Mouse (Mus musculus) right cerebral cortex, postnatal 36 days (tissue): ENCODE results near the gene Enpp5.

ENCODE experiments used
- DNase-seq, 2 experiments: peaks; one replicate each; pipeline ENCODE4 v3.0.0; 2022; ENCODE audit warnings: low spot score in 2 of 2, mixed read lengths in 1 of 2

The Enpp5 gene

DNA sequence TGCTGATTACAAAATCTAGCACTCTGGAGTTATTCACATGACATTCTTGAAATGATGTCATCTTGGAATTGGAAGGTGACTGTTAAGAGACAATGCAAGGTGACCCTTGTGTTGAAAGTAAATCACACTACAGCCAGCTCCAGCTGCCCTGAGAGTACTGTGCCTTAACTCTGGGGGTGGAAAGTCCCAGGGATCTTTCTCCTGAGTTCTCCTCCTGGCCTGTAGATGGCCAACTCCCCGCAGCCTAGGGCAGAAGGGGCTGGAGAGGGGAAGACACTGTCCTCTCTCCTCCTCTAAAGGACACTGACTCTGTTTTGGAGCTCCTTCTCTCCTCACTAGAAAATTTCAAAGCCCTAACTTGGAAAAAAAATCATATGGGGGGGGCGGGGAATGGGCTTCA is 12.9 kb downstream of the Enpp5 start:
- DNase-seq, result no peak

DNA sequence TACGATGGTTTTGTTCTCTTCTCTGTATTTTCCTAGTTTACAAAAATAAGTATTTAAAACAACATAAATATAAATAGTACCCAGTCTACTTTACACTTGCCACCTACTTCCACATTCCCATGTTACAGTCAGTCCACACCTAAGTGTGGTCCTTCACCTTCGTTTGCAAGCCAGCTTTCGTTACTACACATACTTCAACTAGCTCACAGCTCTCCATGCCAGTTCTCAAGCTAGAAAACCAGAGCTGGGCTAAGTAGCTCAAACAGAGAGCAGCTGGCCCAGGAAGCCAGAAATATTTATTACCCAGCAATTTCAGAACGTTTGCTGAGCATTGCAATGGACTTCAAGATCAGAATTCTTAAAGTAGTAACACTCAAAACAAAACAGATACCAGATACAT is 21.9 kb downstream of the Enpp5 start:
- no peak for DNase-seq

DNA sequence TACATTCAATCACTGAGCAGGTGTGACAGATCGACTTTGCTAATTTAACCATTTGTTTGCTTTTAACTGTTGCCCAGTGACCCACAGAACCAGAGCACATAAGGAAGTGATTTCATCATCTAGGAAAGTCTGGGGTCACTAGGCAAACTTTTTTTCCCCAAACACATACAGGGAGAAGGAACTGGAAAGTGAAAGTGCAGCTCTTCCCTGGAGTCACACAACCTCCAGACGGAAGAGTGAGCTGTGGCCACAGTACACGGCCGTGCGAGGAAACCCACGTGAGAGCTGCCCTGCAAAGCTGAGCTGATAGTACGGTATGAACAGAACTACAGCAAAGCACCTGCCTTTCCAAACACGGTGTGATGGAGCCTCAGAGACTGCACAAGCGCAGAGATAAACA is 22.3 kb downstream of the Enpp5 start:
- no peak for DNase-seq

DNA sequence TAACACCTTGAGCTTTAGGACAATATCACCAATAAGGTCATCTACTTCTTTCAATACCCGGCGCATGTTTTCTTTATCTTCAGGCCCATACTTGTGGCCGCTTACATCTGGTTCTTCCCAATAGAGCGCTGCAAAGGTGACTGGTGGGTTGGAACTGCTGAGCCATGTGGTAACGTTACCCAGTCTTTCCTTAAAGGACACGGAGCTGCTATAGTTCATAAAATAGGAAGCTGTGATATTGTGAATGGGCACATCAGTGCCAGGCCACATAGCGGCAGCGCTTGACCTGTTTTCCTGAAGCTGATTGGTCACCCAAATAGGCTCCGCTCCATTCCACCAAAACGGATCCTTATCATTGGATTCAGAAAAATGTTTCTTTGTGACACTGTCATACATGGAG is 23.3 kb downstream of the Enpp5 start:
- DNase-seq, result no peak

DNA sequence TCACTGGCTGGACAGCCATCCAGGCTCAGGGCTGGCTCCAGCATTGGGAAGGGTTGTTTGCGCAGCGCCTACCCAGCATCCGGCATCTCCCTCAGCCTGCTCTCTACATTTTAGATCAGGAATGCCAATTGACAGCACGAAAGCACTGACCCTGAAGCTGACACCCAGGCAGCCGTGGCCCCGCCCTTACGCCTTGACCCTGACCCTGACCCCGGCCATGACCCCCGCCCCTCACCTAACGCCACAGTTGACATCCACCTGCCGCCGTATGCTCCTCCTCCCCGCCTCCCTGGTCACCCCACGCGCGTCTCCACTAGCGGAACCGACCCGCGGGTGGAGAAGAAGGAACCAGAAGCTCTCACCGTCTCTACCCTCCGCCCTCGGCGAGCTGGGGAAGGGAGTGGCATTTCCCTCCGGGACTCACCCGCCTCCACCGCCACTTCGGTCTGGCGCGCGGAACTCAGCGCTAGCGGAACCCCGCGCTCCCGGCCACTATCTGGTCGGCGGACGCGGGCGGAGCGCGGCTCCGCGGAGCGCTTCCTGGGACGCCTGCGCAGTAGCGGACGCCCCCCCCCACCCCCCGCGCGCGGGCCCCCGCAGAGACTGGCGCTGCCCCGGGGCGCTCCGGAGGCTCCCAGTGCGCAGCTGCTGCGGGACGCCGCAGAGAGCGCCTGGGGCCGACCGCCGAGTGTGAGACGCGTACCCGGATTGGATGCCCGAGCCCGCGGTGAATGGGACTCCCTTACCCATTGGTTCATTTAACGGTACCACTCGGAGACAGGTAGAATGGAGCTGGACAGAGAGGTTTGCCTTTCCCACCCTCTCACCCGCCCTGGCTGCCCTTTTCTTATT is 26.9 kb downstream of the Enpp5 start, which contains the start of gene Enpp4:
Gene Enpp4 (minus strand): TSS at position 523 of the 852 bp plus-strand sequence.
- peak; percentile 83 to 90 for DNase-seq

DNA sequence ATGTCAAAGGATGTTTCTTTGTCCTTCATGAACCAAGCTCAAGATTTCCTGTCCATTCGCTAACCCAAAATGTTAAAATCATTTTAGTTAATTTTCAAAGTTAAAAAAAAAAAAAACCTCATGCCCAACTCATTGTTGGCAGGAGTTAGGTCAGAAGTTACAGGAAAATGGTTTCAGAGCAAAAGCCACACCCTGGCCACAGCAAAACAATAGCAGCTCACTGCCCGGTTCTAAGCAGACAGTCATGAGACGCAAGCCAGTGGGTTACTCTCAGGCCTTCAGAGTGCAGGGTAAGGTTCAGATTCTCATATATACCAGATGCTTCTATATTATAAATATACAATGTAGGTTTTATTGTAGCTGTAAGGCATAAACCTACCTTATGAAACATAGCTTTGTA is 29.7 kb downstream of the Enpp5 start:
- DNase-seq, result no peak

DNA sequence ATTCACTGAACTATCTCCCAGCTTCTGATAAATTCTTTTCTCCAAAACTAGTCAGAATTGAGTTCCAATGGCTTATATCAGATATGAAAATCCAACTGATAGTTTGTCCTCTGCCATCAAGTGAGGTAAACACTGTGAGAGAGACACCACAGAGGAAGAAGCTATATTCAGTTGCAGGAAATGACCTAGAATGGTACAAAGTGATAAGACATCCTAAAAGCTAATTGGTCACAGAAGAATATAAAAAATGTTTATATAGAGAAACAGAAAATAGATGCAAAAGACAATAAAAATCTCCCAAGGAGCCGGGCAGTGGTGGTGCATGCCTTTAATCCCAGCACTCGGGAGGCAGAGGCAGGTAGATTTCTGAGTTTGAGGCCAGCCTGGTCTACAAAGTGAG is 38.0 kb downstream of the Enpp5 start:
- DNase-seq, result no peak

DNA sequence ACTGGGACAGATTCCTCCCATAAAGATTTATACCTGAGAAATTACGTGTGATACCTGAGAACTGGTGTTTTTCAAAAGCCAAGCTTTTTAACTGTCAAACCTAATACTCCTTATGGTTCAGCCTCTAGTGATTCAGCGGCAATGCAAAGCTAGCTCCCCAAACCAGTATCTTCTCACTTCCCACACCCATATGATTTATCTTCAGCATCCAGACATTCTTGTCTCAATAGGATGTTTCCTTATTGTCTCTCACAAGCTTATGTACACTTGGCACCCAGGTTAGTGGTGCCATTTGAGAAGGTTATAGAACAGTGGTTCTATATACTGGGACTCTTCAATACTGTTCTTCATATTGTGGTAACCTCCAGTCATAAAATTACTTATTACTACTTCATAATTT is 39.1 kb downstream of the Enpp5 start:
- DNase-seq, result no peak

DNA sequence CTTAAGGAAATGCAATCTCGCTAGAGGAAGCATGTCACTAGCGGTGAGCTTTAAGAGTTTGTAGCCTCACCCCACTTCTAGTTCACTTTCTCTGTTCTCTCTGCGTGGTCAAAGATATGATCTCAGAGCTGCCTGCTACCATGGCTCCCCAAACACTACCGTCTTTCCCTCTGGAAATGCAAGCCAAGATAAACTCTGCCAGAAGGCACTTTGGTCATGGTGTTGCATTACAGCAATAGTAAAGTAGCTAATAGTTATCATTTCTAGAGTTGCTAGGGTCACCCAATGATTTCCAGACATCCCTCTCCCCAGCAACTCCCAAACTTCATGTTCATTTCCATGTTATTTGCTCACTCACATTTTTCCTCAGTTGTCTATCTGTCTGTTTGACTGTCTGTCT is 39.6 kb downstream of the Enpp5 start:
- DNase-seq, result no peak

DNA sequence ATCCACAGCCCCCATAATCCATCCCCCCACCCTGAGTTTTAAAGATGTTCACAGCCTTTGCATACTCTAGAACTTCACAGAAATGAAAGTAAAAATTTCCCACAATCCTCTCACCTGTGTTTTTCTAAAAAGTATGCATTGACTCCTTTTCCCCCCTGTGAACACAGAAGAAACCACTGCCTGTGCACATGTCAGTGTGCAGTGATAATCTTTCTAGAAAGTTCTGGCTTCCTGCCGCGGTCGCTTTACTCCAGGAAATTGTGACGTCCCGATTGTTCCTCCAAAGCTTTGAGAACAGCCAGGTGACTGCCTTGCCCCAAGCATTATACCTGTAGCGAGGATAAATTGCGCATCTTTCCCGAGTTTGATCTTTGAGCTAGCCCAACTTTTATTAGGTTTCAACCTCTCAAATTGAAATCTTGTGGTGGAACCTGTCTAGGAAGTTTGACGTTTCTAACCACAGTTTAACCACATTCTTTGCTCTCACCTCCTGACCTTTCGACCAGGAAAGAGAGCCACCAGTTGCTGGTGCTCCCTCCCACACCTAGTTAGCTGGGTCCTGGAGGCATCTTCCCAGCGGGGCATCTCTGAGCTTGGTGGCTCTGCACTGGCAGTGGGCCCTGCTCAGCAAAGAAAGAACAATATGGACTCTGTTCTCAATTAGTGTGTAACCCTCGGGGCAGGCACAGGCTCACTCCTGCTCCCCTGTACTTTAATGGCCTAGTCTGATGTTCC is 42.9 kb downstream of the Enpp5 start:
- DNase-seq, result no peak

DNA sequence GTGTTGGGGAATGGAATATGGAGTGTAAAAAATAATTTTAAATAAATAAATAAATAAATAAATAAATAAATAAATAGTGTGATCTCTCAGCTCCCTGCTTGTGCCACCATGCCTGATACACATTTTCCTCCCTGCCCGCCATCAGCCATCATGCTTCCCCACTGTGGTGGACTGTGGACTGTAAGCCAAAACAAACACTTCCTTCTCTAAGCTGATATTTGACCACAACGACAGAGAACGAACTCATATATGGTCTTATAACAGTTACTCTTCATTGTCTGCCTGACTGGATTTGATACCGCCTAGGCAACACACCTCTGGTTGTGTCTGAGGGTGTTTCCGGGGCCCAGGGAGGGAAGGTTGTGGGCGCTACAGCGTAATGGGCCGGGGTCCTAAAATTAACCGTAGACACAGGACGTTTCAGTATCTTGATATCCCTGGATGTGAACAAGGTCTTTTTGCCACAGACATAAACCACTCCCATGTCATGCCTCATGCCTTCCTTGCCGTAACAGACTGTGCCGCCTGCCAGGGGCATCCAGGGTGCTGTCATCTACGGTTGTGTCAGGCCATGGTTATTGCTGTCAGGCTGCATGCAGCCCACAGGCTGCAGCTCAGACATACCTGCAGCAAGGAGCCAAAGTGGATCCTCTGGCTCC is 50.6 kb downstream of the Enpp5 start:
- no peak for DNase-seq

DNA sequence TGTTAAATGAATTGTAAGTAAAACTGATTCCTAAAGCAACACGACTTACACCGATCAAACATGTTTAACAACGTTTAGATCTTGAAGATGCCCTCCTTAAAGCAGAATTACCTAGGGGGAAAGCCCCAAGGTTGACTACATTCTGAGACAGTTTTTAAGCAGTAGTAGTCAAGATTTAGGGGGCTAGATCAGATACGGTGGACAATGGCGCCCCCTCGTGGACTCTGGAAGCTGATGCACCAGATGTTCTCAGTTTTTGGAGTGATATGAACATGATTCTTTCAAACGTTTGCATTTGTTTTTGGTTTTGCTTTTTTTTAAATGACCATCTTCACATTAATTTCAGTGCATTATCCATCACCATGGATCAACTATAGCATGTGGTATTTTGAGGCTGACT is 51.8 kb downstream of the Enpp5 start:
- peak; percentile 18 to 23 for DNase-seq

DNA sequence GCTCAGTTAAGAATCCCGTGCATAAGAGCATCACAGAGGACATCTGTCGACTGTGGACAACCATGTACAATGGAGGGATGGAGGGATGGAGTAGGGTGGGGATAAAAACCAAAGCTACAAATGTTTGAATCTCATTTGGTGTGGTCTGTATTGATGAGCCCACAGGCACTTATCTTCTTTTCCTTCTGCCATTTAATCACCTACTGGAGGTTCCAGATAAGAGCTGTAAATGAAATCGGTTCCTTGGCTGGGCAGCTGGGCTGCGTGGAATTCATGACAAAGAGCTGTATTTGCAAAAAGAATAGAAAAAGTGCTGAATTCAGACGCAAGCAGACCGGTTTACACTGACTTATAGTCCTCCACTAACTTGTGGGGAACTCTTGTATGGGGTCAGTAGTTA is 55.5 kb downstream of the Enpp5 start:
- no peak for DNase-seq

DNA sequence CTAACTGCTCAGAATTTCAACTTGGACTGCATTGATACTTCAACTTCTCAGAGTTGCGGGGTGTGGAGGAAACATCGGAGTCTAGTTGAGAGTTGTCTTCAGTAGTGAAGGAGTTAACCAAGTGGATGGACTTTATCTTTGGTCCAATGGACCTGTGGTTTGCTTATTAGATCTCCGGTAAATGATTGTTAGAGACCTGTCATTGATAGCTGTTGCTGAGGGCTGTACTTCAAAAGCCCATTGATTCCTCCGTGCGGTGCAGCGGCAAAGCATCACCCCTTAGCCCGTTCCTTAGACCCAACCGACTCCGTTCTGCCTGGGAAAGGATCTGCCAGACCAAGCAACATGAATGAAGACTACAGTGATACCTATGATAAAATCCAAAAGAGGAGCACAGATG is 55.9 kb downstream of the Enpp5 start:
- DNase-seq, result no peak

DNA sequence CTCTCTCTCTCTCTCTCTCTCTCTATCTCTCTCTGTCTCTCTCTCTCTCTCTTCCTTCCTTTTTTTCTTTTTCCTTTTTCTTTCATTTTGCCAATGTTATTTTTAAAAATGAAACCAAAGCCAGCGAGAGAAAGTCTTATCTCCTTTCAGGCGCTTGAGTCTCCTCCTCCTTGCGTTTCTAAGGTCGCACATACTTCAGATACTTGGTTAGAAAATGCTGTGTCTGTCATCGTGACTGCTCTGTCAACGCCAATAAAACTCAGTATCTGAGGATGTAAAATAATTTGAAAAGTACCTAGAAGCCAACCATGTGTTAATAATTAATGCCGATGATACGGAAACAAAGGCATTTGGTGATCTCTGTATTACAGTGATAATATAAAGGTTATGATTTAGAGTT is 57.4 kb downstream of the Enpp5 start:
- no peak for DNase-seq
